Mouse (Mus musculus) embryonic facial prominence, embryonic 15.5 days (tissue): ENCODE data around the gene Cflar. TPM values are rescaled to one million over a fixed set of nuclear protein-coding genes. Genes with fewer than 3 reads are reported as not detected.

Experiments
- ATAC-seq: fragments of 200-750 bp; cut with Nextera tagmentation; 2 replicates; pipeline ENCODE4 v1.8.0; 2017; ENCODE audit warnings: low read depth, moderate TSS enrichment; ENCODE audit not compliant: insufficient number of reproducible peaks, low FRiP score, low TSS enrichment
- H3K27ac ChIP-seq: fragments of 300-500 bp; sonication (generic); replicated peaks from 2 replicates; pipeline ENCODE4 v1.5.1; 2015; ENCODE audit warnings: mild to moderate bottlenecking, inconsistent platforms
- H3K27me3 ChIP-seq: fragments of 300-500 bp; sonication (generic); 2 replicates; pipeline ENCODE4 v1.6.1; 2015; ENCODE audit warnings: inconsistent platforms
- H3K36me3 ChIP-seq: fragments of 300-500 bp; sonication (generic); 2 replicates; pipeline ENCODE4 v1.6.1; 2015; ENCODE audit warnings: mild to moderate bottlenecking, inconsistent platforms
- H3K4me1 ChIP-seq: fragments of 300-500 bp; sonication (generic); 2 replicates; pipeline ENCODE4 v1.6.1; 2015; ENCODE audit warnings: inconsistent platforms
- H3K4me2 ChIP-seq: fragments of 300-500 bp; sonication (generic); replicated peaks from 2 replicates; pipeline ENCODE4 v1.6.1; 2015; ENCODE audit warnings: mild to moderate bottlenecking, inconsistent platforms
- H3K4me3 ChIP-seq: fragments of 300-500 bp; sonication (generic); replicated peaks from 2 replicates; pipeline ENCODE4 v1.5.1; 2015; ENCODE audit warnings: mild to moderate bottlenecking, inconsistent platforms
- H3K9ac ChIP-seq: fragments of 300-500 bp; sonication (generic); 2 replicates; pipeline ENCODE4 v1.6.1; 2015; ENCODE audit warnings: inconsistent platforms
- H3K9me3 ChIP-seq: fragments of 300-500 bp; sonication (generic); replicated peaks from 2 replicates; pipeline ENCODE4 v1.6.1; 2016; ENCODE audit warnings: inconsistent platforms
- WGBS: fragments of 180-500 bp; shearing (Covaris S2); methylation state at CpG from one replicate; pipeline ENCODE4 v1.1.7; 2015; 5-methylcytosine and 5-hydroxymethylcytosine counted together
- polyA plus RNA-seq: library from polyadenylated mRNA; unstranded; fragments of >200 nt; fragmentation: Nextera tagmentation; extraction: Ambion mirVana; gene quantifications from 2 replicates; pipeline ENCODE4 v1.2.1, GENCODE M21; 2015

Cflar gene
- polyA plus RNA-seq, 1 experiment from 2014 or later, result 39.2 TPM

DNA sequence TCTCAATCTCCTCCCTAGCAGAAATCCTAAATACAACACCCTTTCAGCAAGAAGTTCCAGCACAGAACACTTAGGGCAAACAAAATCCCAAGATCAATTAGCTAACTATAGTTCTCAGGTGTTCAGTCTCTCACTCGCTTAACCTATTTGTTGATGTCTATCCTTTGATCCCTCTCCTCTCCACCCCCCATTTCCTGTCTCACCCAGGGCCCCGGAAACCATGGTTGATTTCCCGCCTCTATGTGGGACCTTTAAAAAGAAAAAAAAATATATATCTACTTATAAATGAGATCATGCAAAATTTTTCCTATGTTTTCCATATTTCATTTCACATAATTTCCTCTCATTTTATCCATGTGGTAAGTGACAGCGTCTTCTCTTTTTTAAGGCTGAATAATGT is 9.7 kb downstream of the Cflar start:
- 71% methylated on average over 4 of the region's 4 CpGs for WGBS
- Histone ChIP-seq H3K36me3 (peaks cover 22% of the 10 kb centered on the region), H3K9me3 (no peaks in the 10 kb centered on the region), H3K27me3 (no peaks in the 10 kb centered on the region), H3K4me2 (no peak overlapping the region), H3K9ac (no peak overlapping the region), H3K4me1 (peaks cover 18% of the 10 kb centered on the region), H3K4me3 (no peak overlapping the region), H3K27ac (no peak overlapping the region)
- ATAC-seq, result no peak

GRCm38 (mm10) chr1:58722115-58722938 is 11.0 kb downstream of the Cflar start:
- no peak for ATAC-seq
- no peaks in the 10 kb centered on the region for H3K27me3 ChIP-seq
- no peaks in the 10 kb centered on the region for H3K9me3 ChIP-seq
- H3K9ac ChIP-seq, result no peak overlapping the region
- peaks cover 14% of the 10 kb centered on the region for H3K4me1 ChIP-seq
- 89% methylated on average over 11 of the region's 11 CpGs for WGBS
- H3K36me3 ChIP-seq, result peaks cover 28% of the 10 kb centered on the region
- H3K4me3 ChIP-seq, result no peak overlapping the region
- H3K27ac ChIP-seq, result no peak overlapping the region
- no peak overlapping the region for H3K4me2 ChIP-seq

DNA sequence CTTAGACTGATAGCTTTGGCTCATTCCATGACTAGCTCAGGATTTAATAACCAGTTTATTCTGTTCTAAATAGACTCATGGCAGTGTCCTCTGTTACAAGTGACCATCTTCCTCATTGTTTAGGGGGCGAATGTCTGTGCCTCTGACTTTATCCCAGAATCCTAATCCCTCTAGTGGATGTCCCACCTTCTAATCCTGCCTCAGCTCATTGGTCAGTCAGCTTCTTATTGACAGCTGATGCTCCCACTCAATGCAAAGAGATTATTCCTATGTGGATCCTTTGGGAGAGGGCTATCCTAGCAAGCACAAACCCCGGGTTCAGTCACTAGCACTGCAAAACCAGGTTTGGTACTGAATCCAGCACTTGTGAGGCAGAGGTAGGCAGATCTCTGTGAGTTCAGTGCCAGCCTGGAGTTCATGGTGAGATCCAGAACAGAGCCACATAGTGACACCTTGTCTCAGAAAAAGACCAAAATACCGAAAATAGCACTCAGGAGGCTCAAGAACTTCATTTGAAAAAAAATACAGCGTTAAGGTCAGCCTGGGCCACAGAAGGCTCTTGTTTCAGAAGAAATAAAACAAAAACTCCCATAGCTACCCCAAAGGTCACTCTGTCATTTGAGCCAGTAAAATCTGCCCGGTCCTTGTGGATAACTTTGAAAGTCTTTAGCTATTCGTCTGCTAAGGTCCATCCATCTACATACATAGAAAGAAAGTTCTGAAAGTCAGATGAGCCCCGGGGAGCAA is 11.9 kb downstream of the Cflar start:
- no peak for ATAC-seq
- H3K4me2 ChIP-seq, result no peak overlapping the region
- H3K4me1 ChIP-seq, result peaks cover 14% of the 10 kb centered on the region
- no peak overlapping the region for H3K9ac ChIP-seq
- H3K27me3 ChIP-seq, result no peaks in the 10 kb centered on the region
- 0 out of 2 replicates have a peak overlapping the region, but pooled peaks have one; percentile 22 for H3K27ac ChIP-seq
- H3K4me3 ChIP-seq, result no peak overlapping the region
- WGBS, result 60% methylated on average over 7 of the region's 7 CpGs
- no peaks in the 10 kb centered on the region for H3K9me3 ChIP-seq
- H3K36me3 ChIP-seq, result peaks cover 37% of the 10 kb centered on the region

- H3K4me2 ChIP-seq, result no peak overlapping the region
- H3K36me3 ChIP-seq, result peaks cover 43% of the 10 kb centered on the region
- no peaks in the 10 kb centered on the region for H3K9me3 ChIP-seq
- WGBS, result 52% methylated on average over 7 of the region's 7 CpGs
- peaks cover 14% of the 10 kb centered on the region for H3K4me1 ChIP-seq
- no peak for ATAC-seq
- no peak overlapping the region for H3K9ac ChIP-seq
- peak overlapping the region; percentile 2; the same call in 1 of the 2 replicates for H3K27ac ChIP-seq
- H3K4me3 ChIP-seq, result no peak overlapping the region
- H3K27me3 ChIP-seq, result no peaks in the 10 kb centered on the region
Measured at GRCm38 (mm10) chr1:58723809-58724405, 12.6 kb downstream of the Cflar start.

GRCm38 (mm10) chr1:58724533-58724932 is 13.2 kb downstream of the Cflar start:
- Histone ChIP-seq H3K9ac (no peak overlapping the region), H3K36me3 (peaks cover 43% of the 10 kb centered on the region), H3K27me3 (no peaks in the 10 kb centered on the region), H3K27ac (no peak overlapping the region), H3K4me3 (no peak overlapping the region), H3K9me3 (no peaks in the 10 kb centered on the region), H3K4me1 (peaks cover 14% of the 10 kb centered on the region), H3K4me2 (no peak overlapping the region)
- ATAC-seq, result no peak
- WGBS, result 43% methylated on average over 7 of the region's 9 CpGs

DNA sequence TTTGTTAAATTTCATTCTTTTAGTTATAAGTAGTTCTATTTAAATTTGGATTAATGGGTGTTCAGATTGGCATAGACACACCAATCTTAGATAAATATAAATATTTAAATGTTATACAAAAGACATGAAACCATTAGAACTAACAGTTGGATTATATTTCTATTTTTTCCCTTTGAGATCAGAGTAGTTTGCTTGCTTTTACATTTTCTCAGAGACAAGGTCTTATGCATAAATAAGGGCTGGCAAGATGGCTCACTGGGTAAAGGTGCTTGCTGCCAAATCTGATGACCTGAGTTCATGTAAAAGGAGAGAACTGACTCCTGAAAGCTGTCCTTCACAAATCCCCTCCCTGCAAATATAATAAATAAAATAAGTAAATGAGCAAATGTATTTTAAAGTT is 13.8 kb downstream of the Cflar start:
- no peak overlapping the region for H3K4me2 ChIP-seq
- H3K36me3 ChIP-seq, result peaks cover 39% of the 10 kb centered on the region
- H3K27ac ChIP-seq, result no peak overlapping the region
- no peak overlapping the region for H3K9ac ChIP-seq
- H3K4me1 ChIP-seq, result peaks cover 13% of the 10 kb centered on the region
- no peak overlapping the region for H3K4me3 ChIP-seq
- ATAC-seq, result no peak
- H3K27me3 ChIP-seq, result no peaks in the 10 kb centered on the region
- no peaks in the 10 kb centered on the region for H3K9me3 ChIP-seq

- Histone ChIP-seq H3K27me3 (no peaks in the 10 kb centered on the region), H3K9ac (no peak overlapping the region), H3K4me2 (no peak overlapping the region), H3K4me3 (no peak overlapping the region), H3K36me3 (peaks cover 40% of the 10 kb centered on the region), H3K4me1 (peaks cover 9% of the 10 kb centered on the region), H3K9me3 (no peaks in the 10 kb centered on the region), H3K27ac (no peak overlapping the region)
- WGBS, result 84% methylated on average over 5 of the region's 5 CpGs
- ATAC-seq, result no peak
Measured at GRCm38 (mm10) chr1:58725767-58726166, 14.5 kb downstream of the Cflar start.

DNA sequence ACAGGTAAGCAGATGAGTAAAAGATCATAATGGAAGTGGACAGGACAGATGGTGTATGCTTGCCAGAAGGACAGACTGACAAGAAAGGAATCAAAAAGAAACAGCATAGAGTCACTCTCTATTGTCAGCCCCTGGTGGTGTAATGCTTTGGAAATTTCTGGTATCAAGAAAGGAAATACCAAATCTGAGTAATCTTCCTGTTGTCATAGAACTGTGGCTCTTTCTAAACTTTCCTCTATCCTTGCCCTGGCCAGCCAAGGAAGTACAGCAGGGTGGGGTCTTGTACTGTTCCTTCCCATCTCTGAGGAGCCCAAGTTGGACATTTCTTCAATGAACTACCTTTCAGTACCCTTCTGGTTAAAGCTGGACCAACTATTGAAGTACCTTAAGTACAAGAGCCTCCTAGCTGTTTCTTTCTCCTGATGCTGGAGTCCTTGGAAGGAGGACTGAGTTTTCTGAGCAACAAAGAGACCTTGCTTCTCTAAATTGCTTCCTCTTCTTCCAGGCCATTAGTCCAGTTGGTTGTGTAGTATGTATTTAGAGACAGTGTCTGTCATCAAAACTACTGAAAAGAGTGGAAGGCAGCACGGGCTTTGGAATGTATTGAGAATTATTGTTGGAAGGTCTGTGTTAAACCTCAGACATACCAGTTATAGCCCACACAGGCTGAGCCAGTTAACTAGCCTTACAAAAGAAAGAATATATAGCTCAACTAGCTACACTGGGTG is 15.9 kb downstream of the Cflar start:
- Histone ChIP-seq H3K4me1 (peaks cover 7% of the 10 kb centered on the region), H3K4me3 (no peak overlapping the region), H3K36me3 (peaks cover 46% of the 10 kb centered on the region), H3K4me2 (no peak overlapping the region), H3K9me3 (no peaks in the 10 kb centered on the region), H3K27me3 (no peaks in the 10 kb centered on the region), H3K9ac (no peak overlapping the region), H3K27ac (no peak overlapping the region)
- WGBS, result 87% methylated on average over 1 of the region's 1 CpGs
- no peak for ATAC-seq

DNA sequence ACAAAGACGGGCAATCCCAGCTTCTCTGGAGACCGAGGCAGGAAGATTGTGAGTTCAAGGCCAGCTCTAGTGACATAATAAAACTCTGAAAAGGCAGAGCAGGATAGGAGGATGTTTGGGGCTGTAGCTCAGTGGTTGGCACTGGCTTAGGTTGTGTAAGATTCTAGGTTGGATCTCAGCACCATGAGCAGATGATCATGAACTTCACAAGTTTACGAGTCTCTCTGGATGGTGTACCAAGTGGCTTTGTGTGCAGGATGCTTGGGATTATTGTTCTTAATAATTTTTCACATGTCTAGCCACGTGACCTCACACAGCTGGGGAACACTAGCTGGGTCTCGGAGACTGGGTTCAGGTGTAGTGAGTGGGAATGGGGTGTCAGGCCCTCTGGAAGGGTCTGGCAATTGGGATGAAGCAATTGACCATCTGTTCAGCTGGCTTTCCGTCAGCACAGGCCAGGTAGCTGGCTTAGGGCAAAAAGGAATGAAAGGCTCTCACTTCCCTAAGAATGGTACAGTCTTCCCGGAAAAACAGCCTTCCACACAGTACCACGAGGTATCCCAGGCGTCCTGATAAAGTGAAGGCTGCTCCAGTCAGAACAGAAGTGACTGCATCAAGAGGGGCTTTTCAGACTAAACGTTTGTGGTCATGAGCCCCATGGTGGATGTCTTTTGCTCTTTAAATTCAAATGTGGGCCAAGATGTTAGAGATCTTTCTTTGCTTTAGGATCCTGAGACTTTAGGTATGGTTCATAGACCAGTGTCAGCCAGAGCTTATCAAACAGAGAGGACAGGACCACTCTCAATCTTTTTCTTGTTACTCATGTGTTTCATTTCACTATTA is 16.7 kb downstream of the Cflar start:
- Histone ChIP-seq H3K36me3 (peaks cover 45% of the 10 kb centered on the region), H3K9ac (no peak overlapping the region)
- WGBS, result 90% methylated on average over 10 of the region's 10 CpGs

GRCm38 (mm10) chr1:58728590-58728868 is 17.2 kb downstream of the Cflar start:
- WGBS, result 93% methylated on average over 3 of the region's 3 CpGs
- ATAC-seq, result no peak
- Histone ChIP-seq H3K4me2 (no peak overlapping the region), H3K9me3 (no peaks in the 10 kb centered on the region), H3K27ac (no peak overlapping the region), H3K4me3 (no peak overlapping the region), H3K36me3 (peaks cover 50% of the 10 kb centered on the region), H3K9ac (no peak overlapping the region), H3K4me1 (peaks cover 6% of the 10 kb centered on the region), H3K27me3 (no peaks in the 10 kb centered on the region)

More for the DNA sequence above, 16.7 kb downstream of the Cflar start:
- H3K9me3 ChIP-seq, result no peaks in the 10 kb centered on the region
- peaks cover 6% of the 10 kb centered on the region for H3K4me1 ChIP-seq
- no peaks in the 10 kb centered on the region for H3K27me3 ChIP-seq
- ATAC-seq, result no peak
- no peak overlapping the region for H3K4me2 ChIP-seq
- H3K27ac ChIP-seq, result no peak overlapping the region
- H3K4me3 ChIP-seq, result no peak overlapping the region
